Mouse (Mus musculus): Measurements from ENCODE around the gene Lpin1.

Gene Lpin1

GRCm38 (mm10) chr12:16610936-16611335 lies at the start of gene Lpin1:
Gene Lpin1 (minus strand): TSS chr12:16610966.
- DNase-seq, result no peak

- no peak for DNase-seq
Measured at GRCm38 (mm10) chr12:16656906-16657875, 46.4 kb upstream of the Lpin1 start.

- peak; percentile 36 to 60 for DNase-seq
Measured at GRCm38 (mm10) chr12:16655604-16656003, 44.8 kb upstream of the Lpin1 start.

- DNase-seq, result peak; percentile 67 to 68
Measured at GRCm38 (mm10) chr12:16653332-16654093, 42.7 kb upstream of the Lpin1 start, which contains the start of gene Ntsr2. Gene Ntsr2 (plus strand): TSS chr12:16653382.

GRCm38 (mm10) chr12:16649819-16650218 lies 39.1 kb upstream of the Lpin1 start:
- DNase-seq, result no peak

GRCm38 (mm10) chr12:16648273-16648672 lies 37.5 kb upstream of the Lpin1 start:
- DNase-seq, result peak; percentile 40 to 71

GRCm38 (mm10) chr12:16646780-16647409 lies 36.1 kb upstream of the Lpin1 start:
- no peak for DNase-seq

GRCm38 (mm10) chr12:16644698-16645097 lies 33.9 kb upstream of the Lpin1 start:
- peak in 1 of 2 experiments; percentile 24 for DNase-seq

- DNase-seq, result peak; percentile 31 to 32
Measured at GRCm38 (mm10) chr12:16643508-16644345, 33.0 kb upstream of the Lpin1 start.

GRCm38 (mm10) chr12:16642000-16642399 lies 31.2 kb upstream of the Lpin1 start:
- DNase-seq, result no peak

- DNase-seq, result no peak
Measured at GRCm38 (mm10) chr12:16640075-16640474, 29.3 kb upstream of the Lpin1 start.

- DNase-seq, result peak in 1 of 2 experiments; percentile 14
Measured at GRCm38 (mm10) chr12:16639078-16639771, 28.5 kb upstream of the Lpin1 start.

GRCm38 (mm10) chr12:16635816-16636215 lies 25.1 kb upstream of the Lpin1 start:
- DNase-seq, result peak in 1 of 2 experiments; percentile 21

- peak; percentile 56 to 65 for DNase-seq
Measured at GRCm38 (mm10) chr12:16634075-16634813, 23.5 kb upstream of the Lpin1 start.

- DNase-seq, result peak; percentile 17 to 51
Measured at GRCm38 (mm10) chr12:16633235-16633634, 22.5 kb upstream of the Lpin1 start.

GRCm38 (mm10) chr12:16631423-16631822 lies 20.7 kb upstream of the Lpin1 start:
- no peak for DNase-seq

GRCm38 (mm10) chr12:16630866-16631185 lies 20.1 kb upstream of the Lpin1 start:
- DNase-seq, result no peak

GRCm38 (mm10) chr12:16630152-16630865 lies 19.5 kb upstream of the Lpin1 start:
- peak; percentile 35 to 65 for DNase-seq

GRCm38 (mm10) chr12:16620230-16620629 lies 9.5 kb upstream of the Lpin1 start:
- peak; percentile 36 to 55 for DNase-seq

- no peak for DNase-seq
Measured at GRCm38 (mm10) chr12:16619453-16619852, 8.7 kb upstream of the Lpin1 start.

Measured in lung, adult 18-20 months (tissue).